Mouse (Mus musculus) ES-E14 (cell line): ENCODE measurements around the gene Bmf.

ENCODE experiments used
- CHD2 ChIP-seq: IDR thresholded peaks from 2 replicates; pipeline ENCODE4 v1.6.1; 2014; ENCODE audit warnings: mild to moderate bottlenecking, low read depth, low read length, inconsistent platforms
- ZC3H11A ChIP-seq: IDR thresholded peaks from 2 replicates; pipeline ENCODE4 v1.6.1; 2012; ENCODE audit warnings: low read depth, mild to moderate bottlenecking, inconsistent platforms, low read length, borderline replicate concordance

GRCm38 (mm10) chr2:118529466-118530181, 19.9 kb downstream of the Bmf start:
- TF ChIP-seq CHD2 (no peak), ZC3H11A (no peak)
